Comparison of ENCODE assay signal across 14 mouse cellular contexts in the genomic region with DNA sequence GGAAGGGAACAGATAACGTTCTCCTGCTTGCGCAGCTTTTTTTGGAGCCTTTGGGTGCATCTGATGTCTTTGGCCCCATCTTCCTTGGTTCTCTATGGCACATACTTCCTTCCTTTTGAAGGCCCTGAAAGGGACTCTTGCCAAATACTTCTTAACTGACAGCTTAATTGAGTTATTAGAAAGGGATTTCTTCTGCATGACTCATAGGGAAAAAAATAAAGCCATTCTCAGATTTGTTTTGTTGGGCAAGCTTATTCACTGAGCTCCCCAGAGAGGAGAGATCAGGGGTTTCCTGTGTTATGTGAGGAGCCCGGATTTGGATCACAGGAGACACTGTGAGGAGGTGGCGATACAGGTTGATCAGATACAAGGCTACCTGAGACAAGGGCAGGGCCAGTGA. TPM values are rescaled to one million over a fixed set of nuclear protein-coding genes. Genes with fewer than 3 reads are reported as not detected.
DNase-seq lines count a peak whose midpoint lies in the region; ATAC-seq and TF ChIP-seq lines count a peak whose summit lies in the region.
"Had no signal": no experiment of that assay in that cellular context is flagged by ENCODE, and none has a peak within 500 bp of the region (broad histone marks: within the 10 kb centered on the region; RNA-seq: fewer than 3 reads in every experiment).

No protein-coding gene starts in this region.

- WGBS in kidney, adult 2 months: 64% methylated on average over 4 of the region's 4 CpGs
- WGBS in kidney, embryonic 14.5 days: 76% methylated on average over 4 of the region's 4 CpGs
- WGBS in kidney, embryonic 16.5 days: 65% methylated on average over 4 of the region's 4 CpGs

- no peaks in the 10 kb centered on the region for H3K79me3 ChIP-seq in C2C12 (ENCODE audit: low read depth)

- TF ChIP-seq CTCF in kidney, adult 2 months (conservative IDR thresholded peaks at IDR 0.05; ENCODE audit: insufficient read depth, insufficient read length, low read depth, low read length): no peak
- no peak for TF ChIP-seq CTCF in C2C12 (IDR thresholded peaks at IDR 0.05; ENCODE audit: control insufficient read depth, insufficient read depth, insufficient read length)

- no peaks in the 10 kb centered on the region for H3K27me3 ChIP-seq in kidney, adult 2 months (replicated peaks; ENCODE audit: control insufficient read depth, insufficient read depth, low read length)
- H3K27me3 ChIP-seq in kidney, embryonic 14.5 days (ENCODE audit: control insufficient read depth, insufficient read depth, low read length): no peaks in the 10 kb centered on the region
- H3K27me3 ChIP-seq in C2C12 (ENCODE audit: control insufficient read depth, insufficient read depth, insufficient read length): no peaks in the 10 kb centered on the region
- no peaks in the 10 kb centered on the region for H3K27me3 ChIP-seq in kidney, embryonic 16.5 days (ENCODE audit: insufficient read depth, low read length)
- H3K27me3 ChIP-seq: limb, embryonic 15.5 days; neural tube, embryonic 13.5 days; stomach, embryonic 15.5 days had no signal

- no peaks in the 10 kb centered on the region for H3K36me3 ChIP-seq in kidney, adult 2 months (ENCODE audit: control insufficient read depth, insufficient read depth, low read length)
- H3K36me3 ChIP-seq in kidney, embryonic 14.5 days (ENCODE audit: control insufficient read depth, insufficient read depth, low read length): no peaks in the 10 kb centered on the region
- no peaks in the 10 kb centered on the region for H3K36me3 ChIP-seq in C2C12 (ENCODE audit: control insufficient read depth, insufficient read depth)
- H3K36me3 ChIP-seq in kidney, embryonic 16.5 days (ENCODE audit: insufficient read depth, low read length): no peaks in the 10 kb centered on the region
- H3K36me3 ChIP-seq: limb, embryonic 15.5 days; neural tube, embryonic 13.5 days; stomach, embryonic 15.5 days had no signal

- H3K4me1 ChIP-seq in kidney, adult 2 months (ENCODE audit: control insufficient read depth, insufficient read depth, low read length): no peaks in the 10 kb centered on the region
- H3K4me1 ChIP-seq in kidney, embryonic 14.5 days (ENCODE audit: control insufficient read depth, insufficient read depth, low read length): no peaks in the 10 kb centered on the region
- peaks cover 14% of the 10 kb centered on the region; the same call in 1 of the 2 replicates for H3K4me1 ChIP-seq in kidney, embryonic 16.5 days (ENCODE audit: insufficient read depth, low read length)
- H3K4me1 ChIP-seq: limb, embryonic 15.5 days; neural tube, embryonic 13.5 days had no signal

- no peak overlapping the region for H3K4me3 ChIP-seq in kidney, adult 2 months (ENCODE audit: insufficient read depth, low read depth, low read length)
- no peak overlapping the region for H3K4me3 ChIP-seq in kidney, embryonic 14.5 days (ENCODE audit: low read length)
- no peak overlapping the region for H3K4me3 ChIP-seq in C2C12 (ENCODE audit: insufficient read depth, poor library complexity, severe bottlenecking)
- no peak overlapping the region for H3K4me3 ChIP-seq in kidney, embryonic 16.5 days (ENCODE audit: low read length)
- H3K4me3 ChIP-seq: limb, embryonic 15.5 days; neural tube, embryonic 13.5 days; stomach, embryonic 15.5 days had no signal

- H3K4me2 ChIP-seq in kidney, embryonic 14.5 days (replicated peaks; ENCODE audit: low read depth, low read length): no peak overlapping the region
- H3K4me2 ChIP-seq in kidney, embryonic 16.5 days (replicated peaks; ENCODE audit: low read depth, low read length): no peak overlapping the region
- H3K4me2 ChIP-seq: limb, embryonic 15.5 days; neural tube, embryonic 13.5 days; stomach, embryonic 15.5 days had no signal

- H3K27ac ChIP-seq in kidney, adult 2 months (ENCODE audit: insufficient read depth, low read depth, low read length): no peak overlapping the region
- H3K27ac ChIP-seq in kidney, embryonic 14.5 days (ENCODE audit: low read depth, low read length): no peak overlapping the region
- H3K27ac ChIP-seq in kidney, embryonic 16.5 days (ENCODE audit: low read length): peak overlapping the region; percentile 29; the same call in 1 of the 2 replicates
- H3K27ac ChIP-seq: hindbrain, postnatal 0 days; limb, embryonic 15.5 days; neural tube, embryonic 13.5 days; stomach, embryonic 15.5 days had no signal

- ATAC-seq in kidney, embryonic 14.5 days (ENCODE audit: low FRiP score, low TSS enrichment): no peak
- ATAC-seq in kidney, embryonic 16.5 days (ENCODE audit: low FRiP score, low TSS enrichment): 0 out of 2 replicates have a peak, but pooled peaks have one; percentile 46
- ATAC-seq: hindbrain, postnatal 0 days had no signal

- no peak for TF ChIP-seq POLR2A in kidney, adult 2 months (IDR thresholded peaks at IDR 0.05; ENCODE audit: low read depth, low read length)

- no peaks in the 10 kb centered on the region for H3K79me2 ChIP-seq in C2C12 (ENCODE audit: control insufficient read depth, insufficient read depth)

- DNase-seq in kidney, adult 2 months: peak; percentile 48
- peak; percentile 92 for DNase-seq in 3T3-L1 (ENCODE audit: low read depth, low spot score)
- no peak for DNase-seq in urinary bladder, adult 18-20 months (ENCODE audit: low spot score in 2 of 2)
- no peak for DNase-seq in frontal cortex, postnatal 36 days (ENCODE audit: low spot score in 2 of 2)
- DNase-seq: cerebellum, adult 8-10 months; retina, postnatal 1 day; thymus, postnatal 25 days had no signal

- no peak overlapping the region for H3K9ac ChIP-seq in kidney, embryonic 14.5 days (ENCODE audit: low read depth, low read length)
- no peak overlapping the region for H3K9ac ChIP-seq in kidney, embryonic 16.5 days (replicated peaks; ENCODE audit: low read length)
- H3K9ac ChIP-seq: limb, embryonic 15.5 days; neural tube, embryonic 13.5 days; stomach, embryonic 15.5 days had no signal

- no peaks in the 10 kb centered on the region for H3K9me3 ChIP-seq in kidney, embryonic 14.5 days (ENCODE audit: control insufficient read depth, low read length)
- no peaks in the 10 kb centered on the region for H3K9me3 ChIP-seq in kidney, embryonic 16.5 days (ENCODE audit: low read length)
- H3K9me3 ChIP-seq: limb, embryonic 15.5 days; neural tube, embryonic 13.5 days; stomach, embryonic 15.5 days had no signal

- no peak overlapping the region for H3ac ChIP-seq in C2C12 (ENCODE audit: control insufficient read depth, insufficient read length, low read depth)

TF ChIP-seq in C2C12, 6 proteins besides CTCF, POLR2A, EP300 and RAD21:
- no peak for TF ChIP-seq MYOG (IDR thresholded peaks at IDR 0.05; ENCODE audit: control insufficient read depth, extremely low read depth, insufficient read length)
- peak; percentile 46 for TF ChIP-seq CEBPB (IDR thresholded peaks at IDR 0.05; ENCODE audit: low read depth)

RNA-seq across cellular contexts. Expression of a gene that starts 40.4 kb away (rescaled TPM):
- polyA plus RNA-seq in kidney, adult 2 months (2012; rRNA removed): 4.1 and 6.9 TPM in 2 replicates
- polyA plus RNA-seq in kidney, embryonic 14.5 days (2014; fragmentation: Nextera tagmentation; extraction: Ambion mirVana): 18.1 and 32.8 TPM in 2 replicates
- 10.6 TPM for polyA plus RNA-seq in C2C12 (2012; fragmentation: generic; extraction: Trizol)
- 30.7 and 32.4 TPM in 2 replicates for polyA plus RNA-seq in kidney, embryonic 16.5 days (2015; fragmentation: Nextera tagmentation; extraction: Ambion mirVana)

Comparison
In these comparisons a context has a peak if more than half of its experiments do, and no peak if none do; other contexts are left out.
1. DNase-seq: peak in kidney, adult 2 months (single experiment) and 3T3-L1 (single experiment); none in urinary bladder, adult 18-20 months (0 of 2) and frontal cortex, postnatal 36 days (0 of 2).